Mouse (Mus musculus): ENCODE results near the gene Nit1. TPM values are rescaled to one million over a fixed set of nuclear protein-coding genes. Genes with fewer than 3 reads are reported as not detected.

Gene Nit1
- polyA plus RNA-seq, 1 experiment from 2014 or later: 28.8 TPM

DNA sequence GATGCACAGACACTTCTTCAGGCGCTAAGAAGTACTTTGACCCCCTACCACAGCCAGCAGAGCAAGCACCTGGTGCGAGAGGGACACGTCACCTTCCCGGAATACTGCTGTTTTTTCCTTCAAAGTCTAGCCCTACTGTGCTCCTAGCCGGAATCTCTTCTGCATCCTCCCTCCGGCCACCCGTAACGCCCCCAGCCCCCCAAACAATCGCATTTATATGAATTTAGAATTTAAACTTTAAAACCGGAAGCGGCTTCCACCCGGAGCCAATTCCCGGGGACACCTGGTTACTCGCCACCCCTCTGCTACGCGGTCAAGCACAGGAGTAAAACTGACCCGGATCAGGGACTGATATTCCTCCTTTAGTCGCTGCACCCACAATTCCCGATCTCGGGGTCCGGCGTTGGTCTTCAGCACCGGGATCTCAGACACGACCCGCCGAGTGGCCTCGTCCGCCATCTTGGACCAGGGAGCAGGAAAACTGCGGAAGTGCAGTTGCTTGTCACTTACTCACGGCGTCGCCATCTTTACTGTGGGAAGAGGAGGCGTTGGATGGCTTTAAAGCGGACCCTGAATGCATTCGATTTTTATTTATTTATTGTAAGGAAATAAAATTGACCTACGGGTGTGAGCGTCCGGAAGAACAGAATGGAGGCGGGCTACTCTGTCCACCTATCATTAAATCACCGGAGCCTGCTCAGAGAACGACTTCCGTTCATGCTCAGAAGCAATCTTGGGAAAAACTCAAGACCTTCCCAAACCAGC is 51.0 kb downstream of the Nit1 start, which contains the start of gene Ufc1:
Ufc1 (minus strand) TSS at position 727 of the 765 bp plus-strand sequence.
- Histone ChIP-seq H3K27me3 (replicated peaks; ENCODE audit: control insufficient read depth, insufficient read depth, low read length) (peaks cover 16% of the 10 kb centered on the region), H3K4me2 (ENCODE audit: low read depth, low read length) (peak within 1 kb of the TSS; percentile 73), H3K4me1 (ENCODE audit: control insufficient read depth, insufficient read depth, low read length) (peaks cover 8% of the 10 kb centered on the region; the same call in 1 of the 2 replicates), H3K36me3 (ENCODE audit: control insufficient read depth, insufficient read depth, low read length) (peaks cover 7% of the 10 kb centered on the region; the same call in 1 of the 2 replicates), H3K9ac (ENCODE audit: low read depth, low read length) (peak within 1 kb of the TSS; percentile 85), H3K27ac (replicated peaks; ENCODE audit: low read depth, low read length) (peak within 1 kb of the TSS; percentile 95), H3K9me3 (ENCODE audit: control insufficient read depth, low read length) (no peaks in the 10 kb centered on the region), H3K4me3 (ENCODE audit: low read depth, low read length) (peak within 1 kb of the TSS; percentile 72)
- peak; percentile 83 for ATAC-seq (ENCODE audit: low read depth)
- DNase-seq (ENCODE audit: low spot score): peak; percentile 95
- 0% methylated on average over 42 of the region's 42 CpGs for WGBS

DNA sequence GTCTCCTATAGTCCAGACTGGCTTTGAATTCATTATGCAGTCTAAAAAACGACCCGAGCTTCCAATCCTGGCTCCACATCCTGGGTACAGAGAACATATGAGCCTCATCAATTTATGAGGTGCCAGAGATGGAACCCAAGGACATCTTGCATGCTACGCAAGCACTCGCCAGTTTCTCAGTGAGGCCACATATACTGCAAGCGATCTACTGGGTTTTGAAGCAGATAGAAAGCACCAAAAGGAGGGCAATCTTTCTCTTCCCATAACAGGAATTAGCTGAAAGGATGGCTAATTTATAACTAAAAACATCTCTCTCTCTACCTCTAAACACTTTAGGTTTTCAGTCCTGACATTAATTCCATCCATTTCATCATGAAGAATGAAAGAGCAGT is 51.5 kb downstream of the Nit1 start:
- peak overlapping the region; percentile 95 for H3K27ac ChIP-seq (replicated peaks; ENCODE audit: low read depth, low read length)
- ATAC-seq (ENCODE audit: low read depth) (no peak), DNase-seq (ENCODE audit: low spot score) (no peak)
- peak overlapping the region; percentile 73 for H3K4me2 ChIP-seq (ENCODE audit: low read depth, low read length)
- 36% methylated on average over 5 of the region's 5 CpGs for whole genome bisulfite sequencing
- peaks cover 8% of the 10 kb centered on the region; the same call in 1 of the 2 replicates for H3K4me1 ChIP-seq (ENCODE audit: control insufficient read depth, insufficient read depth, low read length)
- peaks cover 12% of the 10 kb centered on the region for H3K36me3 ChIP-seq (ENCODE audit: control insufficient read depth, insufficient read depth, low read length)
- H3K9me3 ChIP-seq (ENCODE audit: control insufficient read depth, low read length): no peaks in the 10 kb centered on the region
- peaks cover 15% of the 10 kb centered on the region for H3K27me3 ChIP-seq (replicated peaks; ENCODE audit: control insufficient read depth, insufficient read depth, low read length)
- peak overlapping the region; percentile 72 for H3K4me3 ChIP-seq (ENCODE audit: low read depth, low read length)
- H3K9ac ChIP-seq (ENCODE audit: low read depth, low read length): peak overlapping the region; percentile 85

DNA sequence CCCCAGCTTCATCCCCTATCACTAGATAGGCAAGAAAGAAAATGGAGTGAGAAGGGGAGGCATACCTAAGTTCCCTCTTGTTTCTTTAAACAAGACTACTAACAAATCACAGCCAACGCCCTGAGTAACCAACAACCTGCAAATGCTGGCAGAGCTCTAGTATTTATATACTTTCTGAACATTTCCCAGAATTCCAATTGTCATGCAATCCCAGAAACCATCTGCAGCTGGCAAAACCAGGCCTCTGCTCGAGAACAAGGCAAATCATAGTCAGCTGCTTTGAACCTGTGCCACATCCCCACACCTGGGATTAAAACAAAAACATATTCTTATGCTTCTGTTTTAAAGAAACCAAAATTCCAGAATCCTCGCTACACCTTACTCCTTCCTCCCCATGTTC is 52.1 kb downstream of the Nit1 start:
- H3K36me3 ChIP-seq (ENCODE audit: control insufficient read depth, insufficient read depth, low read length): peaks cover 18% of the 10 kb centered on the region
- H3K27ac ChIP-seq (replicated peaks; ENCODE audit: low read depth, low read length): no peak overlapping the region
- peak overlapping the region; percentile 72 for H3K4me3 ChIP-seq (ENCODE audit: low read depth, low read length)
- peak overlapping the region; percentile 73 for H3K4me2 ChIP-seq (ENCODE audit: low read depth, low read length)
- peak overlapping the region; percentile 85; the same call in 1 of the 2 replicates for H3K9ac ChIP-seq (ENCODE audit: low read depth, low read length)
- peaks cover 9% of the 10 kb centered on the region; the same call in 1 of the 2 replicates for H3K4me1 ChIP-seq (ENCODE audit: control insufficient read depth, insufficient read depth, low read length)
- ATAC-seq (ENCODE audit: low read depth): no peak
- DNase-seq (ENCODE audit: low spot score): no peak
- H3K9me3 ChIP-seq (ENCODE audit: control insufficient read depth, low read length): no peaks in the 10 kb centered on the region
- H3K27me3 ChIP-seq (replicated peaks; ENCODE audit: control insufficient read depth, insufficient read depth, low read length): peaks cover 12% of the 10 kb centered on the region
- WGBS: 68% methylated on average over 3 of the region's 3 CpGs

DNA sequence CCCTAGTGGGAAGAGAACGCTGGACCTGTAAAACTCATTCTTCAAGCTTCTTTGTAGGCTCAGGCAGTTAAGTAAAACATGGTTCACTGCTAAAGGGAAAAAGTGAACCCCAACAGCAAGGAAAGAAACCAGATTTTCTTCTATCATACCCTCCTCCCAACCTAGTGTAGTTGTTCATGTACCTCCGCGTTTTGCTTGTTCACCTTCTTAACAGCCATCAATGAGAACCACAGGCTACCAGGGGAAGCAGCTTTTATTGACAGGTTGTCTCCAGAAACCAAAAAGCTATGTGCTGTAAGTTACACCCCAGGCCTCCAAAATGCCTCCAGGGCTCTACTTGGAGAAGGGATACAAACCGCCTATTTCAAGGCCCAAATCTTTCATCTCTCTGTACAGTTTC is 57.1 kb downstream of the Nit1 start:
- Histone ChIP-seq H3K36me3 (ENCODE audit: control insufficient read depth, insufficient read depth, low read length) (peaks cover 54% of the 10 kb centered on the region), H3K27me3 (replicated peaks; ENCODE audit: control insufficient read depth, insufficient read depth, low read length) (no peaks in the 10 kb centered on the region), H3K27ac (replicated peaks; ENCODE audit: low read depth, low read length) (peak overlapping the region; percentile 88), H3K9me3 (ENCODE audit: control insufficient read depth, low read length) (no peaks in the 10 kb centered on the region), H3K4me3 (ENCODE audit: low read depth, low read length) (peak overlapping the region; percentile 87; the same call in 1 of the 2 replicates), H3K4me1 (ENCODE audit: control insufficient read depth, insufficient read depth, low read length) (peaks cover 11% of the 10 kb centered on the region), H3K4me2 (ENCODE audit: low read depth, low read length) (peak overlapping the region; percentile 83), H3K9ac (ENCODE audit: low read depth, low read length) (0 out of 2 replicates have a peak overlapping the region, but pooled peaks have one; percentile 36)
- ATAC-seq (ENCODE audit: low read depth) (no peak), DNase-seq (ENCODE audit: low spot score) (no peak)
- WGBS: 67% methylated on average over 4 of the region's 4 CpGs

Other genes with a start within 250 kb of the Nit1 start
- 4.4 and 12.3 TPM in 2 replicates for gene Cfap126, start 231.7 kb downstream of the Nit1 start, polyA plus RNA-seq (2014; fragmentation: Nextera tagmentation; extraction: Ambion mirVana)
- 276 and 291 TPM in 2 replicates for gene Sdhc, start 195.0 kb downstream of the Nit1 start, polyA plus RNA-seq (2014; fragmentation: Nextera tagmentation; extraction: Ambion mirVana)
- gene Mpz, start 194.9 kb downstream of the Nit1 start, polyA plus RNA-seq (2014; fragmentation: Nextera tagmentation; extraction: Ambion mirVana): 9.6 and 11.2 TPM in 2 replicates
- gene Pcp4l1, start 149.4 kb downstream of the Nit1 start, polyA plus RNA-seq (2014; fragmentation: Nextera tagmentation; extraction: Ambion mirVana): 11.3 and 14.7 TPM in 2 replicates
- 0.15 and 0.17 TPM in 2 replicates for gene Nr1i3, start 131.7 kb downstream of the Nit1 start, polyA plus RNA-seq (2014; fragmentation: Nextera tagmentation; extraction: Ambion mirVana)
- 25.4 and 28.7 TPM in 2 replicates for gene Tomm40l, start 123.1 kb downstream of the Nit1 start, polyA plus RNA-seq (2014; fragmentation: Nextera tagmentation; extraction: Ambion mirVana)
- 1.9 TPM in 2 replicates for gene Apoa2, start 120.6 kb downstream of the Nit1 start, polyA plus RNA-seq (2014; fragmentation: Nextera tagmentation; extraction: Ambion mirVana)
- gene Fcer1g, start 111.3 kb downstream of the Nit1 start, polyA plus RNA-seq (2014; fragmentation: Nextera tagmentation; extraction: Ambion mirVana): 92.7 and 100 TPM in 2 replicates
- gene Adamts4, start 95.2 kb downstream of the Nit1 start, polyA plus RNA-seq (2014; fragmentation: Nextera tagmentation; extraction: Ambion mirVana): 11.7 and 13.1 TPM in 2 replicates
- 233 and 246 TPM in 2 replicates for gene Ndufs2, start 94.3 kb downstream of the Nit1 start, polyA plus RNA-seq (2014; fragmentation: Nextera tagmentation; extraction: Ambion mirVana)
- 60.2 and 64.0 TPM in 2 replicates for gene B4galt3, start 75.3 kb downstream of the Nit1 start, polyA plus RNA-seq (2014; fragmentation: Nextera tagmentation; extraction: Ambion mirVana)
- 44.3 and 53.0 TPM in 2 replicates for gene Ppox, start 64.5 kb downstream of the Nit1 start, polyA plus RNA-seq (2014; fragmentation: Nextera tagmentation; extraction: Ambion mirVana)
- 64.2 and 74.3 TPM in 2 replicates for gene Usp21, start 57.7 kb downstream of the Nit1 start, polyA plus RNA-seq (2014; fragmentation: Nextera tagmentation; extraction: Ambion mirVana)
- 110 and 117 TPM in 2 replicates for gene Ufc1, start 50.6 kb downstream of the Nit1 start, polyA plus RNA-seq (2014; fragmentation: Nextera tagmentation; extraction: Ambion mirVana)
- gene Dedd, start 16.5 kb downstream of the Nit1 start, polyA plus RNA-seq (2014; fragmentation: Nextera tagmentation; extraction: Ambion mirVana): 46.0 and 52.1 TPM in 2 replicates
- 49.1 and 49.5 TPM in 2 replicates for gene Pfdn2, start within 50 bp of the Nit1 start, polyA plus RNA-seq (2014; fragmentation: Nextera tagmentation; extraction: Ambion mirVana)
- gene Klhdc9, start 15.2 kb upstream of the Nit1 start, polyA plus RNA-seq (2014; fragmentation: Nextera tagmentation; extraction: Ambion mirVana): 2.2 and 3.0 TPM in 2 replicates
- 7.7 and 10.7 TPM in 2 replicates for gene Nectin4, start 24.5 kb upstream of the Nit1 start, polyA plus RNA-seq (2014; fragmentation: Nextera tagmentation; extraction: Ambion mirVana)
- gene Arhgap30, start 43.3 kb upstream of the Nit1 start, polyA plus RNA-seq (2014; fragmentation: Nextera tagmentation; extraction: Ambion mirVana): 1.9 and 2.0 TPM in 2 replicates
- gene Usf1, start 65.7 kb upstream of the Nit1 start, polyA plus RNA-seq (2014; fragmentation: Nextera tagmentation; extraction: Ambion mirVana): 68.9 and 84.9 TPM in 2 replicates
- gene Tstd1, start 73.2 kb upstream of the Nit1 start, polyA plus RNA-seq (2014; fragmentation: Nextera tagmentation; extraction: Ambion mirVana): 2.0 and 3.6 TPM in 2 replicates
- gene F11r, start 91.9 kb upstream of the Nit1 start, polyA plus RNA-seq (2014; fragmentation: Nextera tagmentation; extraction: Ambion mirVana): 27.0 and 29.5 TPM in 2 replicates
- 13.8 TPM in 2 replicates for gene Alyref2, start 157.8 kb upstream of the Nit1 start, polyA plus RNA-seq (2014; fragmentation: Nextera tagmentation; extraction: Ambion mirVana)
- gene Itln1, start 189.6 kb upstream of the Nit1 start, polyA plus RNA-seq (2014; fragmentation: Nextera tagmentation; extraction: Ambion mirVana): not detected in 2 replicates
- gene Cd244a, start 213.5 kb upstream of the Nit1 start, polyA plus RNA-seq (2014; fragmentation: Nextera tagmentation; extraction: Ambion mirVana): 0.35 TPM in 1 of 2 replicates, not detected in the other

Measured in embryonic facial prominence, embryonic 14.5 days (tissue).